In the genomic region with DNA sequence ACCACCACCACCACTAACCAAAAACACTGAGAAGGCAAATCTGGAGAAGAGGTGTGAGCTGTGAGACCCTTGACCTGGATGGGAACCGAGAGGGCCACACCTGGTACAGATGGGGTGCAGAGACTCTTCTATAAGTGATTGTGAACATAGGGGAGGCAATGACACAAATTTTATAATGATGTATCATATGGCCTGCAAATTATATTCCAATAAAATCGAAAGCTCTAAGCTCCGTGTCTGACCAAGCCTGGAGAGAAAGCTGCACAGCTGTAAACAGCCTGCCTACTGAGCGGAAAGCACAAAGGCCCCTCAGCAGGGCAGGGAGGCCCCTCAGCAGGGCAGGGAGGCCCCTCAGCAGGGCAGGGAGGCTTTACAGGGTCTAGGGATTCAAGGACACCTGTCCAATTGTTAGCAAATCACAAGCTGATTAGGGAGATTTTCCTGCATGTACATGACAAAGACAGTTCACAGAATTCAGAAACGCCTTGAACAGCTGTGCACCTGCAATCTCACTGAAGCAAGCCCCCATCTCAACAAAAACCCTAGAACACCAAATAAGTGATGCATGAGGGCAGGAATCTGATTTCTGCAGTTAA, we compare ENCODE assay signal across 9 mouse cellular contexts. TPM values are rescaled to one million over a fixed set of nuclear protein-coding genes. Genes with fewer than 3 reads are reported as not detected.
DNase-seq lines count a peak whose midpoint lies in the region; ATAC-seq and TF ChIP-seq lines count a peak whose summit lies in the region.
"Had no signal": no experiment of that assay in that cellular context is flagged by ENCODE, and none has a peak within 500 bp of the region (broad histone marks: within the 10 kb centered on the region; RNA-seq: fewer than 3 reads in every experiment).

No protein-coding gene starts in this region.

- no peaks in the 10 kb centered on the region for H3K9me3 ChIP-seq in E14TG2a.4 (ENCODE audit: low read length)
- H3K9me3 ChIP-seq in forebrain, embryonic 11.5 days (ENCODE audit: control insufficient read depth, low read length) = no peaks in the 10 kb centered on the region
- no peaks in the 10 kb centered on the region for H3K9me3 ChIP-seq in intestine, postnatal 0 days (ENCODE audit: control insufficient read depth)
- no peaks in the 10 kb centered on the region for H3K9me3 ChIP-seq in liver, postnatal 0 days (ENCODE audit: low read length)

- WGBS in heart, adult 2 months = 58% methylated on average over 5 of the region's 5 CpGs
- 5% methylated on average over 5 of the region's 5 CpGs for WGBS in forebrain, embryonic 11.5 days
- 19% methylated on average over 5 of the region's 5 CpGs for WGBS in intestine, postnatal 0 days
- 76% methylated on average over 5 of the region's 5 CpGs for WGBS in liver, postnatal 0 days (ENCODE audit: insufficient replicate concordance)

- intact Hi-C loops in heart, adult 2 months (cut with DNase I) = no loop called here

- peak overlapping the region; percentile 3; the same call in 1 of the 2 replicates for H3K4me2 ChIP-seq in forebrain, embryonic 11.5 days (ENCODE audit: low read depth, low read length, severe bottlenecking)
- no peak overlapping the region for H3K4me2 ChIP-seq in intestine, postnatal 0 days (replicated peaks; ENCODE audit: low read depth)
- no peak overlapping the region for H3K4me2 ChIP-seq in liver, postnatal 0 days (ENCODE audit: low read depth, low read length)

- TF ChIP-seq POLR2A in heart, adult 2 months (IDR thresholded peaks at IDR 0.05; ENCODE audit: insufficient read depth, low read depth, low read length) = no peak

- H3K4me3 ChIP-seq in heart, adult 2 months = no peak overlapping the region
- 0 out of 2 replicates have a peak overlapping the region, but pooled peaks have one; percentile 26 for H3K4me3 ChIP-seq in E14TG2a.4 (replicated peaks; ENCODE audit: low read length)
- no peak overlapping the region for H3K4me3 ChIP-seq in forebrain, embryonic 11.5 days (ENCODE audit: low read depth, low read length)
- no peak overlapping the region for H3K4me3 ChIP-seq in intestine, postnatal 0 days (ENCODE audit: low read depth, low read length)
- no peak overlapping the region for H3K4me3 ChIP-seq in liver, postnatal 0 days (ENCODE audit: low read depth, low read length)

- TF ChIP-seq EP300 in heart, adult 2 months (IDR thresholded peaks at IDR 0.05; ENCODE audit: insufficient read depth, low read depth, low read length) = no peak
- no peak for TF ChIP-seq EP300 in liver, postnatal 0 days (IDR thresholded peaks at IDR 0.05; ENCODE audit: low read depth)

- H3K27ac ChIP-seq in heart, adult 2 months = peak overlapping the region; percentile 80
- H3K27ac ChIP-seq in forebrain, embryonic 11.5 days (ENCODE audit: low read depth, low read length) = peak overlapping the region; percentile 8
- no peak overlapping the region for H3K27ac ChIP-seq in intestine, postnatal 0 days (ENCODE audit: low read depth, low read length)
- H3K27ac ChIP-seq in liver, postnatal 0 days (ENCODE audit: low read depth) = no peak overlapping the region

- peak; percentile 72 for ATAC-seq in forebrain, embryonic 11.5 days (replicated peaks; ENCODE audit: low FRiP score)
- peak; percentile 66 for ATAC-seq in intestine, postnatal 0 days
- no peak for ATAC-seq in liver, postnatal 0 days
- ATAC-seq: inflammation-experienced regulatory T-cells, adult 6 months had no signal

- H3K36me3 ChIP-seq in heart, adult 2 months (ENCODE audit: control insufficient read depth, insufficient read depth, low read length) = peaks cover 35% of the 10 kb centered on the region
- H3K36me3 ChIP-seq in E14TG2a.4 (ENCODE audit: insufficient read depth, low read length) = peaks cover 67% of the 10 kb centered on the region
- H3K36me3 ChIP-seq in forebrain, embryonic 11.5 days (ENCODE audit: control insufficient read depth, insufficient read depth, low read length) = no peaks in the 10 kb centered on the region; the same call in 1 of the 2 replicates
- peaks cover 86% of the 10 kb centered on the region for H3K36me3 ChIP-seq in intestine, postnatal 0 days (ENCODE audit: control insufficient read depth, insufficient read depth)
- H3K36me3 ChIP-seq in liver, postnatal 0 days (replicated peaks; ENCODE audit: insufficient read depth, low read length) = peaks cover 78% of the 10 kb centered on the region

- TF ChIP-seq CTCF in heart, adult 2 months (IDR thresholded peaks at IDR 0.05) = no peak
- no peak for TF ChIP-seq CTCF in E14TG2a.4 (conservative IDR thresholded peaks at IDR 0.05; ENCODE audit: low read length)
- no peak for TF ChIP-seq CTCF in intestine, postnatal 0 days (IDR thresholded peaks at IDR 0.05; ENCODE audit: low read depth)
- TF ChIP-seq CTCF in liver, postnatal 0 days (IDR thresholded peaks at IDR 0.05; ENCODE audit: low read depth) = no peak

- no peaks in the 10 kb centered on the region for H3K27me3 ChIP-seq in heart, adult 2 months (ENCODE audit: control insufficient read depth, insufficient read depth, low read length)
- H3K27me3 ChIP-seq in E14TG2a.4 (ENCODE audit: insufficient read depth, low read length) = no peaks in the 10 kb centered on the region
- no peaks in the 10 kb centered on the region for H3K27me3 ChIP-seq in forebrain, embryonic 11.5 days (ENCODE audit: control insufficient read depth, insufficient read depth, low read length)
- no peaks in the 10 kb centered on the region for H3K27me3 ChIP-seq in intestine, postnatal 0 days (replicated peaks; ENCODE audit: control insufficient read depth, insufficient read depth, low read length)
- H3K27me3 ChIP-seq in liver, postnatal 0 days (ENCODE audit: insufficient read depth, low read length) = no peaks in the 10 kb centered on the region

- DNase-seq in heart, adult 2 months = no peak
- no peak for DNase-seq in heart, adult 9 months (ENCODE audit: low spot score in 2 of 2)
- DNase-seq in forebrain, embryonic 11.5 days (ENCODE audit: low spot score) = peak; percentile 59
- no peak for DNase-seq in liver, postnatal 0 days
- no peak for DNase-seq in layer of hippocampus, adult 9-11 months
- no peak for DNase-seq in adrenal gland, adult (ENCODE audit: inconsistent age in 2 of 2, low spot score in 1 of 2)

- H3K4me1 ChIP-seq in heart, adult 2 months (ENCODE audit: control insufficient read depth, insufficient read depth, low read length) = peaks cover 9% of the 10 kb centered on the region
- H3K4me1 ChIP-seq in E14TG2a.4 (replicated peaks; ENCODE audit: low read depth, low read length) = peaks cover 85% of the 10 kb centered on the region
- peaks cover 13% of the 10 kb centered on the region for H3K4me1 ChIP-seq in forebrain, embryonic 11.5 days (replicated peaks; ENCODE audit: control insufficient read depth, insufficient read depth, low read length)
- no peaks in the 10 kb centered on the region for H3K4me1 ChIP-seq in intestine, postnatal 0 days (replicated peaks; ENCODE audit: control insufficient read depth, insufficient read depth, low read length)
- no peaks in the 10 kb centered on the region for H3K4me1 ChIP-seq in liver, postnatal 0 days (ENCODE audit: insufficient read depth)

- H3K9ac ChIP-seq in heart, adult 2 months (ENCODE audit: low read depth, low read length) = no peak overlapping the region
- H3K9ac ChIP-seq in forebrain, embryonic 11.5 days (ENCODE audit: low read length) = peak overlapping the region; percentile 4; the same call in 1 of the 2 replicates
- no peak overlapping the region for H3K9ac ChIP-seq in intestine, postnatal 0 days (ENCODE audit: low read depth, low read length)
- H3K9ac ChIP-seq in liver, postnatal 0 days (replicated peaks) = no peak overlapping the region; the same call in 1 of the 2 replicates

- H3K79me2 ChIP-seq in heart, adult 2 months (replicated peaks; ENCODE audit: control insufficient read depth, insufficient read depth, low read length) = no peaks in the 10 kb centered on the region

RNA-seq across cellular contexts. Expression of gene Crtc3, which starts 57.6 kb away (rescaled TPM):
- 10 to 100 TPM; 11.0 to 12.9 TPM for total RNA-seq in heart, adult 2 months (2021)
- 11.6 and 14.3 TPM in 2 replicates for polyA plus RNA-seq in heart, adult 2 months (2012; rRNA removed)
- 11.9 and 15.5 TPM in 2 replicates for polyA plus RNA-seq in forebrain, embryonic 11.5 days (2014; fragmentation: Nextera tagmentation; extraction: Ambion mirVana)
- polyA plus RNA-seq in intestine, postnatal 0 days (2015; fragmentation: Nextera tagmentation; extraction: Ambion mirVana) = 11.5 and 13.8 TPM in 2 replicates
- 4.1 and 5.4 TPM in 2 replicates for polyA plus RNA-seq in liver, postnatal 0 days (2015; fragmentation: Nextera tagmentation; extraction: Ambion mirVana)

Comparison
In these comparisons a context has a peak if more than half of its experiments do, and no peak if none do; other contexts are left out.
1. H3K27ac ChIP-seq: peak in heart, adult 2 months (single experiment) and forebrain, embryonic 11.5 days (single experiment); none in intestine, postnatal 0 days (single experiment) and liver, postnatal 0 days (single experiment).